Mouse (Mus musculus) liver, adult 2 months (tissue): ENCODE measurements around the gene Lyplal1.

ENCODE experiments used
- CTCF ChIP-seq: fragments of 200-500 bp; IDR thresholded peaks from 2 replicates; pipeline ENCODE4 v1.5.1; 2011; ENCODE audit warnings: low read depth, low read length, control low read depth
- POLR2A ChIP-seq: fragments of 200-500 bp; IDR thresholded peaks from 2 replicates; pipeline ENCODE4 v1.6.1; 2011; ENCODE audit warnings: low read length, control low read depth; ENCODE audit not compliant: insufficient read depth; ENCODE audit errors: extremely low read depth

DNA sequence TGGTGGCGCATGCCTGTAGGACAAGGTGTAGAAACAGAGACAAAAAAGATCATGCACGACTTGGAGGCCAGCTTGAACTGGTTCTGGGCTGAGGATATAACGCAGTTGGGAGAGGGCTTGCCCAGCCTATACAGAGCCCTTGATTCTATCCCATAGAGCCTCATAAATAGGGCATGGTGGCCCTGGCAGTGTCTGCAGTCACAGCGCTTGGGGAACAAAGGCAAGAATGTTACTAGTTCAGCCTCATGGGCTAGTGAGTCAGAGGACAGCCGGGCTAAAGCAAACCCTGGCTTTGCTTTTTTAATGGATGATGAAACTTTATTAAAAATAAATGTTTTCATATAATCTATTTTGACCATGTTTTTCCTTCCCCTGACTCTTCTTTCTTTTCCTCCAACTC lies 33.3 kb upstream of the Lyplal1 start:
- TF ChIP-seq POLR2A = no peak
- TF ChIP-seq CTCF = no peak
